Mouse (Mus musculus) Muller cell, postnatal 12 days (primary cell): Measurements from ENCODE around the gene Ppp1ca.

Experiments used
- DNase-seq: peaks from one replicate; pipeline ENCODE4 v3.0.0-alpha.2; 2015; ENCODE audit errors: inconsistent ontology term

The Ppp1ca gene

GRCm38 (mm10) chr19:4191528-4192250 lies at the start of gene Ppp1ca:
TSS of gene Ppp1ca (plus strand) at chr19:4192065.
- peak; percentile 98 for DNase-seq

GRCm38 (mm10) chr19:4142416-4143173 lies 49.3 kb upstream of the Ppp1ca start:
- DNase-seq: no peak

DNA sequence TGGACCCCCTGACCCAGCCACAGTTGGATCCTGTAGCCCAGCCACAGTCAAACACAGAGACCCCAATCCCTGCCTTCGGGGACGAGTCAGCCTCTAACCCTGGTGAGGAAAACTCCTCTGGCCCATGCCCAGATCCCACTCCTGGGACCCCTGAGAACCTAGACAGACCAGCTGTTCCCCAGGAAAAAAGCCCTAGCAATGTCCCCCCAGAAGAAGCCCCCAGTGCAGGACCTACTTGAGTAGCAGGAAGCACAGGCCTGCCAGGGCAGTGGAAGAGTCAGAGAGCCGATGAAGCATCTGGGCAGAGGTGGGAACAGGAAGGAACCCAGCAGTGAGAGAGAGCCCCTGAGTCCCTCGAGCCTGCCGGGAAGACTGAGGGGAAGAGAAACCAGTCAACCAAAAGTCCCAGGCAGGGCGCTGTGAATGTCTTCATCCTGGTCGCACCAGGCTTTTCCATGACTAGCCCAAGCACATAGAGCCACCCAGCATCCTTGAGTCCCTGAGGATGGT lies 48.1 kb upstream of the Ppp1ca start, which contains the start of gene Cabp4:
Gene Cabp4, minus strand, starts transcription at position 275 of the 510 bp plus-strand sequence.
- no peak for DNase-seq

- DNase-seq: no peak
Measured at GRCm38 (mm10) chr19:4144550-4145498, 47.0 kb upstream of the Ppp1ca start.

GRCm38 (mm10) chr19:4145936-4146335 lies 45.9 kb upstream of the Ppp1ca start:
- no peak for DNase-seq

GRCm38 (mm10) chr19:4146366-4147021 lies 45.4 kb upstream of the Ppp1ca start:
- DNase-seq: no peak

- no peak for DNase-seq
Measured at GRCm38 (mm10) chr19:4147022-4147405, 44.9 kb upstream of the Ppp1ca start.

DNA sequence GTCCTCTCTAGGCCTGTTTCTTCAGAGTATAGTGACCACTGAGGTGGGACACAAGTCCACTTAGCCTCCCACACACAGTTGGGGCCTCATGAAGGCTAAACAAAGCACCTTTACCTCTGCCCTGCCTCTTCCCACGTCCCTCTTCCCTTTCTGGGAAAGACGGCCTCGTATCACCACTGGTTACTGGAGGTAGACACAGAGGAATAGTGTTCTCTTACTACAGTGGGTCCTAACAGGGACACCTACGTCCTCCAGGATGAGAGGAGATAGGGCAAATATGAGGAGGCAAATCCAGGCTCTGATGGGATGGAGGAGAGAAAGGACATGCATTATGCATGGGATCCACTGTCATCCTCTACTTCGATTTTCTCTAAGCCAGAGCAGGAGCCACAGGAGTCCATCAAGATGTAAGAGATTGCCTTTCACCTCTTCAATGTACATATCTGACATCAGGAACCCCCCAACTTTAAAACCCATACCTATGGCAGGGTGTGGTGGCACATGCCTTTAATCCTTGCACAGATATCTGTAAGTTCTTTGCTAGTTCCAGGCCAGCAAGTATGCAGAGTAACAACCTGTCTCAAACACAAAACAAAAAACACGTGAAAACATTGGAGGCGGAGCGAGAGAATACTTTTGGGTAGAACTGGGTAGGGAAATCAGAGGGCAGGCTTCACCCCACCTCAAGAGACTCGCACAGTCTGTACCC lies 43.9 kb upstream of the Ppp1ca start:
- no peak for DNase-seq

DNA sequence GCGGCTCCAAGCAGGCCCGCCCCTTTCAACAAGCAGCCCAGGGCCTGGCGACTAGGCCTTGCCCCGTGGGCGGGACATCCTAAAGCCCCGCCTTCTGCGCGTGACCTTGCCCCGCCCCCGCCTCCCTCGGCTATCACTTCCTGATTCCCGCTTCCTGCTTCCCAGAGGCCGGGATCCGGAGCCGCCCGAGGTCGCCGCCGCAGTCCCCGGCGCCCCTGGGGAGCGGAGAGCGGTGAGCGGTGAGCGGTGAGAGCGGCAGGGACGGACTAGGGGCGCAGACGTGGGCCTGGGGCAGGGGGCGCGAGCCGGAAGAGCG lies 43.4 kb upstream of the Ppp1ca start, which contains the start of gene Coro1b:
Gene Coro1b, plus strand, starts transcription at position 129 of the 316 bp plus-strand sequence.
- peak; percentile 97 for DNase-seq

GRCm38 (mm10) chr19:4148819-4149218 lies 43.0 kb upstream of the Ppp1ca start:
- no peak for DNase-seq

DNA sequence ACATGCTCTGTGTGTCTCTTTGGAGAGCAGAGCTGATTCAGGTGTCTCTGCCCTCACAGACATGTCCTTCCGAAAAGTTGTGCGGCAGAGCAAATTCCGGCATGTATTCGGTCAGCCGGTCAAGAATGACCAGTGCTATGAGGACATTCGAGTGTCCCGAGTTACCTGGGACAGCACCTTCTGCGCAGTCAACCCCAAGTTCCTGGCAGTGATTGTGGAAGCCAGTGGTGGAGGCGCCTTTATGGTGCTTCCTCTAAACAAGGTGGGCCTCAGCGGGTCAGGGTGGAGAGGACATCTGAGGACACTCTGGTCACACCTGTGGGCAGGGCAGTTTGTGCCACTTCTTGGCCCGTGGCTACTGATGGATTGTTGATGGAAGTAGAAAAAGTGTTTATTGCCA lies 42.6 kb upstream of the Ppp1ca start:
- DNase-seq: no peak

- DNase-seq: no peak
Measured at GRCm38 (mm10) chr19:4149764-4150461, 42.0 kb upstream of the Ppp1ca start.

DNA sequence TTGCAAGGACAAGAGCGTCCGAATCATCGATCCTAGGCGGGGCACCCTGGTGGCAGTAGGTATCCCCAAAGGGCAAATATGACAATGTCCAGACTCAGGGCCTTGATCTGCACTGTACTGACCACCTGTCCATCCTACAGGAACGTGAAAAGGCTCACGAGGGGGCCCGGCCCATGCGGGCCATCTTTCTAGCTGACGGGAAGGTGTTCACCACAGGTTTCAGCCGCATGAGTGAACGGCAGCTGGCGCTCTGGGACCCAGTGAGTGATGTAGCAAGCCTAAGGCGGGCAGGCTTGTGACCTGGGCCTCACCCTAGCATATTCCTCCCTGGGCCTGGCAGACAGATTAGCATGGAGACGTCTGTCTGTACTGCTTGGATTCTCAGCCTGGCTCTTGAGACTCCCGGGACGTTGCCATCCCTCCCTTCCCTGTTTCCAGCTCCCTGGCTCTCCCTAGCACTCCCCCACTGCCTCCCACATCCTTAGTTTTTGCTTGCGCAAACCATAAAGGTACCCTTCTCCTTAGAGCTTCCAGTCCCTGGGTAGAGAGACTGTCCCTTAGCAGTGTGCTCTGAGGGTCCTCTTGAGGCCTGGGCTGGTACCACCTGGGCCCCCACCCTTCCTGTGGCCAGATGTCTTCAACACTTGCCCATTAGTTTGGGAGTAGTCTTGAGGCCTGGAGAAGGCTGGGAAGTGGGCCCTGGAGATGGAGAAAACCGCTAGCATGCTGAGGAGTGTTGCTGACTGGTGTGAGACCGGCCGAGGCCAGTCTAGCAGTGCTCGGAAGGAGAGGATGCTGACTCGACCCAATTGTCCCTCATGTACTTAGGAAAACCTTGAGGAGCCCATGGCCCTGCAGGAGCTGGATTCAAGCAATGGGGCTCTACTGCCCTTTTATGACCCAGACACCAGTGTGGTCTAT lies 41.0 kb upstream of the Ppp1ca start:
- DNase-seq: no peak

- no peak for DNase-seq
Measured at GRCm38 (mm10) chr19:4151488-4151860, 40.4 kb upstream of the Ppp1ca start.

GRCm38 (mm10) chr19:4151898-4152297 lies 40.0 kb upstream of the Ppp1ca start:
- no peak for DNase-seq

GRCm38 (mm10) chr19:4152445-4153231 lies 39.2 kb upstream of the Ppp1ca start:
- peak; percentile 60 for DNase-seq

GRCm38 (mm10) chr19:4153232-4153654 lies 38.6 kb upstream of the Ppp1ca start, which contains the start of gene Ptprcap:
TSS of gene Ptprcap (plus strand) at chr19:4153604.
- no peak for DNase-seq
